Mouse (Mus musculus) spleen, postnatal 10 days (tissue): ENCODE results near the gene Gpm6a.
"Not testable (repeated sequence)": the region's sequence is repeated elsewhere in the genome, so short reads cannot be mapped to it uniquely, and the experiment has no call there.

Source experiments
- DNase-seq, 2 experiments: peaks; one replicate each; pipeline ENCODE4 v3.0.0; 2021 to 2022; ENCODE audit warnings: low spot score in 2 of 2

Gpm6a gene

GRCm38 (mm10) chr8:55002946-55003345, 48.3 kb downstream of the Gpm6a start:
- DNase-seq = no peak

GRCm38 (mm10) chr8:55012228-55012627, 57.6 kb downstream of the Gpm6a start:
- DNase-seq = no peak

GRCm38 (mm10) chr8:55017071-55017470, 62.4 kb downstream of the Gpm6a start:
- DNase-seq = no peak

GRCm38 (mm10) chr8:55025851-55026660, 71.4 kb downstream of the Gpm6a start:
- no peak for DNase-seq

- no peak for DNase-seq
These were observed 72.0 kb downstream of the Gpm6a start for GRCm38 (mm10) chr8:55026661-55027000.

GRCm38 (mm10) chr8:55028371-55028770, 73.7 kb downstream of the Gpm6a start:
- no peak for DNase-seq

- no peak for DNase-seq
These were observed 76.5 kb downstream of the Gpm6a start for GRCm38 (mm10) chr8:55031099-55031498.

- DNase-seq = no peak
These were observed 79.7 kb downstream of the Gpm6a start for GRCm38 (mm10) chr8:55034309-55034708.

- DNase-seq = no peak
These were observed 80.8 kb downstream of the Gpm6a start for GRCm38 (mm10) chr8:55035416-55035815.

GRCm38 (mm10) chr8:55042955-55043354, 88.3 kb downstream of the Gpm6a start:
- DNase-seq = no peak

- no peak for DNase-seq
These were observed 93.8 kb downstream of the Gpm6a start for GRCm38 (mm10) chr8:55048396-55048795.

- DNase-seq = no peak
These were observed 95.3 kb downstream of the Gpm6a start for GRCm38 (mm10) chr8:55049979-55050378.

- DNase-seq = not testable (repeated sequence)
These were observed 114.2 kb downstream of the Gpm6a start for GRCm38 (mm10) chr8:55068811-55069210.

- DNase-seq = no peak
These were observed 118.8 kb downstream of the Gpm6a start for GRCm38 (mm10) chr8:55073481-55073880.

GRCm38 (mm10) chr8:55102195-55102594, 147.6 kb downstream of the Gpm6a start:
- no peak for DNase-seq

GRCm38 (mm10) chr8:55103065-55103464, 148.4 kb downstream of the Gpm6a start:
- DNase-seq = no peak

GRCm38 (mm10) chr8:55103891-55104481, 149.3 kb downstream of the Gpm6a start:
- DNase-seq = no peak
